Mouse (Mus musculus) thymus, postnatal 4 days (tissue): ENCODE data around the gene Hexb.

ENCODE experiments used
- DNase-seq: peaks from one replicate; pipeline ENCODE4 v3.0.0; 2021

Gene Hexb

GRCm38 (mm10) chr13:97197932-97198562 lies at the start of gene Hexb:
TSS of gene Hexb (minus strand) at chr13:97198357.
- DNase-seq, result peak; percentile 91

GRCm38 (mm10) chr13:97247754-97248153 lies 49.6 kb upstream of the Hexb start:
- no peak for DNase-seq

GRCm38 (mm10) chr13:97246217-97246616 lies 48.1 kb upstream of the Hexb start:
- no peak for DNase-seq

- DNase-seq, result no peak
Observed at GRCm38 (mm10) chr13:97245157-97245556, 47.0 kb upstream of the Hexb start.

- no peak for DNase-seq
Observed at GRCm38 (mm10) chr13:97244712-97245105, 46.6 kb upstream of the Hexb start.

- no peak for DNase-seq
Observed at GRCm38 (mm10) chr13:97243962-97244711, 46.0 kb upstream of the Hexb start.

GRCm38 (mm10) chr13:97242716-97243115 lies 44.6 kb upstream of the Hexb start:
- DNase-seq, result peak; percentile 42

- DNase-seq, result no peak
Observed at GRCm38 (mm10) chr13:97241787-97242280, 43.7 kb upstream of the Hexb start.

GRCm38 (mm10) chr13:97240965-97241786 lies 43.0 kb upstream of the Hexb start, which contains the start of gene Enc1:
TSS of gene Enc1 (plus strand) at chr13:97241105.
- peak; percentile 95 for DNase-seq

GRCm38 (mm10) chr13:97240279-97240964 lies 42.3 kb upstream of the Hexb start:
- peak; percentile 71 for DNase-seq

GRCm38 (mm10) chr13:97239343-97240180 lies 41.4 kb upstream of the Hexb start:
- DNase-seq, result peak; percentile 35

GRCm38 (mm10) chr13:97238181-97238981 lies 40.2 kb upstream of the Hexb start:
- DNase-seq, result peak; percentile 24

GRCm38 (mm10) chr13:97237700-97238099 lies 39.5 kb upstream of the Hexb start:
- DNase-seq, result no peak

- DNase-seq, result no peak
Observed at GRCm38 (mm10) chr13:97235911-97236310, 37.8 kb upstream of the Hexb start.

GRCm38 (mm10) chr13:97234785-97235417 lies 36.7 kb upstream of the Hexb start:
- DNase-seq, result peak; percentile 94

- DNase-seq, result peak; percentile 41
Observed at GRCm38 (mm10) chr13:97233092-97233491, 34.9 kb upstream of the Hexb start.

- DNase-seq, result no peak
Observed at GRCm38 (mm10) chr13:97230101-97230500, 31.9 kb upstream of the Hexb start.

GRCm38 (mm10) chr13:97227795-97228194 lies 29.6 kb upstream of the Hexb start:
- no peak for DNase-seq

GRCm38 (mm10) chr13:97225130-97225529 lies 27.0 kb upstream of the Hexb start:
- DNase-seq, result no peak

- DNase-seq, result no peak
Observed at GRCm38 (mm10) chr13:97224341-97224982, 26.3 kb upstream of the Hexb start.
